Mouse (Mus musculus) hindbrain, embryonic 16.5 days (tissue): ENCODE data around the gene Rassf10. TPM values are rescaled to one million over a fixed set of nuclear protein-coding genes. Genes with fewer than 3 reads are reported as not detected.

Experiments used
- ATAC-seq: fragments of 200-750 bp; cut with Nextera tagmentation; 2 replicates; pipeline ENCODE4 v1.8.0; 2017; ENCODE audit warnings: moderate TSS enrichment, moderate library complexity
- H3K27ac ChIP-seq: fragments of 300-500 bp; sonication (generic); 2 replicates; pipeline ENCODE4 v1.5.1; 2014; ENCODE audit warnings: low read depth, mild to moderate bottlenecking, control low read depth, low read length, moderate library complexity
- H3K27me3 ChIP-seq: fragments of 300-500 bp; sonication (generic); replicated peaks from 2 replicates; pipeline ENCODE4 v1.6.1; 2014; ENCODE audit warnings: low read length; ENCODE audit not compliant: control insufficient read depth, insufficient read depth
- H3K36me3 ChIP-seq: fragments of 300-500 bp; sonication (generic); 2 replicates; pipeline ENCODE4 v1.6.1; 2014; ENCODE audit warnings: mild to moderate bottlenecking, low read length, moderate library complexity, mixed read lengths; ENCODE audit not compliant: control insufficient read depth, insufficient read depth
- H3K4me1 ChIP-seq: fragments of 300-500 bp; sonication (generic); 2 replicates; pipeline ENCODE4 v1.6.1; 2014; ENCODE audit warnings: low read depth, low read length; ENCODE audit not compliant: control insufficient read depth, insufficient read depth
- H3K4me2 ChIP-seq: fragments of 300-500 bp; sonication (generic); 2 replicates; pipeline ENCODE4 v1.6.1; 2014; ENCODE audit warnings: mild to moderate bottlenecking, low read length, control low read depth, moderate library complexity
- H3K4me3 ChIP-seq: fragments of 300-500 bp; sonication (generic); 2 replicates; pipeline ENCODE4 v1.5.1; 2014; ENCODE audit warnings: mild to moderate bottlenecking, low read length, control low read depth, moderate library complexity
- H3K9ac ChIP-seq: fragments of 300-500 bp; sonication (generic); 2 replicates; pipeline ENCODE4 v1.6.1; 2014; ENCODE audit warnings: low read depth, mild to moderate bottlenecking, control low read depth, low read length, moderate library complexity
- H3K9me3 ChIP-seq: fragments of 300-500 bp; sonication (generic); 2 replicates; pipeline ENCODE4 v1.6.1; 2014; ENCODE audit warnings: mild to moderate bottlenecking, low read length, moderate library complexity; ENCODE audit not compliant: control insufficient read depth
- WGBS: fragments of 180-500 bp; shearing (Covaris S2); extraction: QIAGEN DNeasy Blood & Tissue Kit; methylation state at CpG from one replicate; pipeline ENCODE4 v1.1.7; 2014; 5-methylcytosine and 5-hydroxymethylcytosine counted together
- polyA plus RNA-seq: library from polyadenylated mRNA; unstranded; fragments of >200 nt; fragmentation: Nextera tagmentation; extraction: Ambion mirVana; gene quantifications from 2 replicates; pipeline ENCODE4 v1.2.1, GENCODE M21; 2015

Rassf10 gene
- polyA plus RNA-seq, 1 experiment from 2014 or later, result 3.7 TPM

GRCm38 (mm10) chr7:112954351-112955102, 765 bp downstream of the Rassf10 start:
- Histone ChIP-seq H3K36me3 (no peaks in the 10 kb centered on the region), H3K9ac (peak overlapping the region; percentile 58), H3K9me3 (no peaks in the 10 kb centered on the region), H3K4me2 (peak overlapping the region; percentile 64), H3K27ac (no peak overlapping the region), H3K4me3 (peak overlapping the region; percentile 41), H3K27me3 (peaks cover 19% of the 10 kb centered on the region), H3K4me1 (peaks cover 17% of the 10 kb centered on the region; the same call in 1 of the 2 replicates)
- under 1% methylated on average over 81 of the region's 82 CpGs for WGBS
- peak; percentile 65 for ATAC-seq

GRCm38 (mm10) chr7:112955103-112955827, 1.5 kb downstream of the Rassf10 start:
- ATAC-seq, result peak; percentile 62
- WGBS, result 3% methylated on average over 37 of the region's 40 CpGs
- Histone ChIP-seq H3K9me3 (no peaks in the 10 kb centered on the region), H3K4me3 (peak overlapping the region; percentile 41), H3K4me1 (peaks cover 17% of the 10 kb centered on the region; the same call in 1 of the 2 replicates), H3K36me3 (no peaks in the 10 kb centered on the region), H3K27me3 (peaks cover 19% of the 10 kb centered on the region), H3K9ac (peak overlapping the region; percentile 58), H3K4me2 (peak overlapping the region; percentile 64), H3K27ac (peak overlapping the region; percentile 37; the same call in 1 of the 2 replicates)

GRCm38 (mm10) chr7:112955955-112956354, 2.2 kb downstream of the Rassf10 start:
- H3K4me3 ChIP-seq, result peak overlapping the region; percentile 41
- no peak for ATAC-seq
- 32% methylated on average over 3 of the region's 3 CpGs for WGBS

GRCm38 (mm10) chr7:112956961-112957360, 3.2 kb downstream of the Rassf10 start:
- ATAC-seq, result no peak
- peak overlapping the region; percentile 28 for H3K4me2 ChIP-seq
- peaks cover 19% of the 10 kb centered on the region for H3K27me3 ChIP-seq
- H3K9ac ChIP-seq, result no peak overlapping the region
- H3K4me3 ChIP-seq, result no peak overlapping the region
- peaks cover 17% of the 10 kb centered on the region; the same call in 1 of the 2 replicates for H3K4me1 ChIP-seq
- WGBS, result 73% methylated on average over 7 of the region's 7 CpGs
- H3K27ac ChIP-seq, result no peak overlapping the region
- no peaks in the 10 kb centered on the region for H3K36me3 ChIP-seq
- H3K9me3 ChIP-seq, result no peaks in the 10 kb centered on the region

More at GRCm38 (mm10) chr7:112955955-112956354, 2.2 kb downstream of the Rassf10 start:
- Histone ChIP-seq H3K4me2 (peak overlapping the region; percentile 64), H3K9me3 (no peaks in the 10 kb centered on the region), H3K27me3 (peaks cover 19% of the 10 kb centered on the region), H3K4me1 (peaks cover 17% of the 10 kb centered on the region; the same call in 1 of the 2 replicates), H3K36me3 (no peaks in the 10 kb centered on the region), H3K9ac (no peak overlapping the region), H3K27ac (no peak overlapping the region)

GRCm38 (mm10) chr7:112957630-112958029, 3.9 kb downstream of the Rassf10 start:
- H3K4me3 ChIP-seq, result no peak overlapping the region

GRCm38 (mm10) chr7:112966382-112966781, 12.6 kb downstream of the Rassf10 start:
- ATAC-seq, result no peak
- Histone ChIP-seq H3K4me3 (no peak overlapping the region), H3K36me3 (peaks cover 4% of the 10 kb centered on the region; the same call in 1 of the 2 replicates), H3K27me3 (no peaks in the 10 kb centered on the region), H3K4me1 (no peaks in the 10 kb centered on the region), H3K4me2 (no peak overlapping the region), H3K9ac (no peak overlapping the region), H3K9me3 (peaks cover 10% of the 10 kb centered on the region), H3K27ac (no peak overlapping the region)
- WGBS, result 69% methylated on average over 6 of the region's 6 CpGs

More at GRCm38 (mm10) chr7:112957630-112958029, 3.9 kb downstream of the Rassf10 start:
- H3K27ac ChIP-seq, result no peak overlapping the region
- WGBS, result 29% methylated on average over 6 of the region's 6 CpGs
- H3K4me1 ChIP-seq, result peaks cover 17% of the 10 kb centered on the region; the same call in 1 of the 2 replicates
- ATAC-seq, result no peak
- no peaks in the 10 kb centered on the region for H3K36me3 ChIP-seq
- no peak overlapping the region; the same call in 1 of the 2 replicates for H3K4me2 ChIP-seq
- H3K9me3 ChIP-seq, result no peaks in the 10 kb centered on the region
- no peak overlapping the region for H3K9ac ChIP-seq
- H3K27me3 ChIP-seq, result peaks cover 19% of the 10 kb centered on the region

GRCm38 (mm10) chr7:112966786-112967185, 13.0 kb downstream of the Rassf10 start:
- Histone ChIP-seq H3K4me2 (no peak overlapping the region), H3K27ac (no peak overlapping the region), H3K4me3 (no peak overlapping the region), H3K27me3 (no peaks in the 10 kb centered on the region), H3K36me3 (peaks cover 4% of the 10 kb centered on the region; the same call in 1 of the 2 replicates), H3K9me3 (peaks cover 10% of the 10 kb centered on the region), H3K4me1 (no peaks in the 10 kb centered on the region), H3K9ac (no peak overlapping the region)
- no peak for ATAC-seq
- WGBS, result 55% methylated on average over 3 of the region's 3 CpGs

GRCm38 (mm10) chr7:112983316-112983715, 29.6 kb downstream of the Rassf10 start:
- H3K4me2 ChIP-seq, result no peak overlapping the region
- WGBS, result 29% methylated on average over 5 of the region's 5 CpGs
- ATAC-seq, result no peak

More at GRCm38 (mm10) chr7:112983316-112983715, 29.6 kb downstream of the Rassf10 start:
- Histone ChIP-seq H3K27me3 (no peaks in the 10 kb centered on the region), H3K9ac (no peak overlapping the region), H3K4me1 (no peaks in the 10 kb centered on the region; the same call in 1 of the 2 replicates), H3K9me3 (no peaks in the 10 kb centered on the region), H3K36me3 (no peaks in the 10 kb centered on the region), H3K4me3 (no peak overlapping the region), H3K27ac (no peak overlapping the region)
